Mouse (Mus musculus) myocyte (in vitro differentiated cells): ENCODE data around the gene Ank2.

ENCODE experiments used
- CEBPB ChIP-seq: IDR thresholded peaks from 2 replicates; pipeline ENCODE4 v1.6.1; 2011; ENCODE audit warnings: mild to moderate bottlenecking, moderate library complexity; ENCODE audit not compliant: poor library complexity, insufficient read depth, severe bottlenecking
- E2F4 ChIP-seq: IDR thresholded peaks from one replicate; pipeline ENCODE4 v1.6.1; 2011; ENCODE audit warnings: mild to moderate bottlenecking, control low read depth, moderate library complexity; ENCODE audit not compliant: insufficient read depth
- SRF ChIP-seq: IDR thresholded peaks from one replicate; pipeline ENCODE4 v1.6.1; 2011; ENCODE audit warnings: low read depth; ENCODE audit not compliant: control insufficient read depth, insufficient read length

DNA sequence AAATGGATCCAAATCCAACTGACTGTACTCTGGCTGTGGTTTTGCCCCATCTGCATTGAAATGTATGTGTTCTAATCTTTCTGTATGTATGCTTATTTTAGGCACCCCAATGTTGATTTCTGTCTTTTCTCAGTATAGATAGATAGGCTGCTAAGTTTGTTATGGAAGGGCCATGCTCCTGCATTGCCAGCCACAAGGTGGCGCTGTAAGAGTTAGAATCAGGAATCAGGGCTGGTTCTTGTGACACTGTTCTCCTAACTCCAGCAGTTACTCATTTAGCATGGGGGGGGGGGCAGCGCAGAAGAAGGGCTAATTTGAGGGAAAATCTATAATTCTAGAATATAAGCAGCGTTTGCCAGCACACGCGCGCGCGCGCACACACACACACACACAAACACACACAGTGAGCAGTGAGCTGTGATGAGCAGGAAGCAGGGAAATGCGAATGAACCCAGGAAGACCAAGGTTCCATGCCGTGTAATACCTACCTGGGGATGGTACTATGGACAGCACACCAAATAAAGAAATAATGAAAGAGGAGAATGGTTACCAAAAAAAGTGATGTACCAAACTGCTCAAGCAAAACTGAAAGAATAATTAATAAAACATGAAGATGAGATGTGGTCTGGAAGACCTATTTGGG, 520.3 kb downstream of the Ank2 start:
- TF ChIP-seq CEBPB = no peak
- TF ChIP-seq E2F4 = no peak
- TF ChIP-seq SRF = no peak
